Mouse (Mus musculus): ENCODE data around the gene Hs3st4. TPM values are rescaled to one million over a fixed set of nuclear protein-coding genes. Genes with fewer than 3 reads are reported as not detected.

Hs3st4 gene
- polyA plus RNA-seq, 1 experiment from 2014 or later = 0.06 TPM

- Histone ChIP-seq H3K36me3 (no peaks in the 10 kb centered on the region), H3K4me1 (no peaks in the 10 kb centered on the region), H3K27ac (no peak overlapping the region), H3K9ac (no peak overlapping the region), H3K27me3 (no peaks in the 10 kb centered on the region), H3K4me3 (no peak overlapping the region), H3K4me2 (no peak overlapping the region), H3K9me3 (no peaks in the 10 kb centered on the region)
- no peak for ATAC-seq (ENCODE audit: borderline replicate concordance, extremely low read depth, low FRiP score, low TSS enrichment)
- WGBS = 66% methylated on average over 4 of the region's 4 CpGs
Measured at GRCm38 (mm10) chr7:124237896-124238670, 255.4 kb downstream of the Hs3st4 start.

GRCm38 (mm10) chr7:124239903-124240647, 257.4 kb downstream of the Hs3st4 start:
- WGBS = 51% methylated on average over 7 of the region's 7 CpGs
- H3K9ac ChIP-seq = no peak overlapping the region
- H3K9me3 ChIP-seq = no peaks in the 10 kb centered on the region
- H3K4me1 ChIP-seq = no peaks in the 10 kb centered on the region
- H3K27me3 ChIP-seq = no peaks in the 10 kb centered on the region
- no peak overlapping the region for H3K27ac ChIP-seq
- H3K4me2 ChIP-seq = no peak overlapping the region
- ATAC-seq (ENCODE audit: borderline replicate concordance, extremely low read depth, low FRiP score, low TSS enrichment) = no peak
- no peaks in the 10 kb centered on the region for H3K36me3 ChIP-seq
- no peak overlapping the region for H3K4me3 ChIP-seq

- whole genome bisulfite sequencing = 64% methylated on average over 3 of the region's 3 CpGs
- H3K9ac ChIP-seq = no peak overlapping the region
- H3K4me1 ChIP-seq = no peaks in the 10 kb centered on the region
- H3K4me3 ChIP-seq = no peak overlapping the region
- no peak overlapping the region for H3K27ac ChIP-seq
- no peaks in the 10 kb centered on the region for H3K27me3 ChIP-seq
- H3K9me3 ChIP-seq = no peaks in the 10 kb centered on the region
- H3K36me3 ChIP-seq = no peaks in the 10 kb centered on the region
- no peak for ATAC-seq (ENCODE audit: borderline replicate concordance, extremely low read depth, low FRiP score, low TSS enrichment)
- H3K4me2 ChIP-seq = no peak overlapping the region
Measured at GRCm38 (mm10) chr7:124249838-124250237, 267.2 kb downstream of the Hs3st4 start.

GRCm38 (mm10) chr7:124250566-124250965, 267.9 kb downstream of the Hs3st4 start:
- no peaks in the 10 kb centered on the region for H3K4me1 ChIP-seq
- 52% methylated on average over 1 of the region's 1 CpGs for WGBS
- no peaks in the 10 kb centered on the region for H3K9me3 ChIP-seq
- H3K27me3 ChIP-seq = no peaks in the 10 kb centered on the region
- H3K4me3 ChIP-seq = no peak overlapping the region
- H3K27ac ChIP-seq = no peak overlapping the region
- H3K9ac ChIP-seq = no peak overlapping the region
- H3K4me2 ChIP-seq = no peak overlapping the region
- no peak for ATAC-seq (ENCODE audit: borderline replicate concordance, extremely low read depth, low FRiP score, low TSS enrichment)
- no peaks in the 10 kb centered on the region for H3K36me3 ChIP-seq

- H3K4me3 ChIP-seq = no peak overlapping the region
- WGBS = 39% methylated on average over 3 of the region's 3 CpGs
- no peak for ATAC-seq (ENCODE audit: borderline replicate concordance, extremely low read depth, low FRiP score, low TSS enrichment)
- no peak overlapping the region for H3K27ac ChIP-seq
- no peaks in the 10 kb centered on the region for H3K27me3 ChIP-seq
- H3K9ac ChIP-seq = no peak overlapping the region
- no peaks in the 10 kb centered on the region for H3K9me3 ChIP-seq
- H3K4me1 ChIP-seq = no peaks in the 10 kb centered on the region
- H3K4me2 ChIP-seq = no peak overlapping the region
- no peaks in the 10 kb centered on the region for H3K36me3 ChIP-seq
Measured at GRCm38 (mm10) chr7:124258419-124258818, 275.8 kb downstream of the Hs3st4 start.

GRCm38 (mm10) chr7:124270734-124271133, 288.1 kb downstream of the Hs3st4 start:
- H3K4me2 ChIP-seq = no peak overlapping the region
- H3K9me3 ChIP-seq = no peaks in the 10 kb centered on the region
- no peak overlapping the region for H3K4me3 ChIP-seq
- no peak for ATAC-seq (ENCODE audit: borderline replicate concordance, extremely low read depth, low FRiP score, low TSS enrichment)
- no peak overlapping the region for H3K9ac ChIP-seq
- H3K36me3 ChIP-seq = no peaks in the 10 kb centered on the region
- H3K27me3 ChIP-seq = no peaks in the 10 kb centered on the region
- H3K4me1 ChIP-seq = no peaks in the 10 kb centered on the region
- H3K27ac ChIP-seq = no peak overlapping the region

- ATAC-seq (ENCODE audit: borderline replicate concordance, extremely low read depth, low FRiP score, low TSS enrichment) = no peak
- Histone ChIP-seq H3K4me1 (no peaks in the 10 kb centered on the region), H3K27me3 (no peaks in the 10 kb centered on the region), H3K36me3 (no peaks in the 10 kb centered on the region), H3K4me2 (no peak overlapping the region), H3K9me3 (no peaks in the 10 kb centered on the region), H3K9ac (no peak overlapping the region), H3K4me3 (no peak overlapping the region), H3K27ac (no peak overlapping the region)
- 61% methylated on average over 6 of the region's 6 CpGs for whole genome bisulfite sequencing
Measured at GRCm38 (mm10) chr7:124289873-124290272, 307.2 kb downstream of the Hs3st4 start.

GRCm38 (mm10) chr7:124319451-124319850, 336.8 kb downstream of the Hs3st4 start:
- Histone ChIP-seq H3K36me3 (no peaks in the 10 kb centered on the region), H3K9me3 (no peaks in the 10 kb centered on the region), H3K27ac (no peak overlapping the region), H3K4me3 (no peak overlapping the region), H3K9ac (no peak overlapping the region), H3K4me1 (no peaks in the 10 kb centered on the region), H3K27me3 (no peaks in the 10 kb centered on the region), H3K4me2 (no peak overlapping the region)
- 75% methylated on average over 4 of the region's 4 CpGs for WGBS
- ATAC-seq (ENCODE audit: borderline replicate concordance, extremely low read depth, low FRiP score, low TSS enrichment) = no peak

- peak; percentile 70; the same call in 1 of the 2 replicates for ATAC-seq (ENCODE audit: borderline replicate concordance, extremely low read depth, low FRiP score, low TSS enrichment)
- H3K9ac ChIP-seq = no peak overlapping the region
- H3K9me3 ChIP-seq = no peaks in the 10 kb centered on the region
- 41% methylated on average over 1 of the region's 1 CpGs for WGBS
- no peak overlapping the region for H3K27ac ChIP-seq
- H3K27me3 ChIP-seq = no peaks in the 10 kb centered on the region
- H3K4me2 ChIP-seq = no peak overlapping the region
- no peaks in the 10 kb centered on the region for H3K4me1 ChIP-seq
- H3K36me3 ChIP-seq = no peaks in the 10 kb centered on the region
- H3K4me3 ChIP-seq = no peak overlapping the region
Measured at GRCm38 (mm10) chr7:124335635-124336034, 353.0 kb downstream of the Hs3st4 start.

GRCm38 (mm10) chr7:124341510-124341909, 358.8 kb downstream of the Hs3st4 start:
- Histone ChIP-seq H3K27ac (no peak overlapping the region), H3K9me3 (no peaks in the 10 kb centered on the region), H3K9ac (no peak overlapping the region), H3K4me3 (no peak overlapping the region), H3K4me2 (no peak overlapping the region), H3K4me1 (no peaks in the 10 kb centered on the region), H3K27me3 (no peaks in the 10 kb centered on the region), H3K36me3 (no peaks in the 10 kb centered on the region)
- 71% methylated on average over 3 of the region's 3 CpGs for WGBS
- ATAC-seq (ENCODE audit: borderline replicate concordance, extremely low read depth, low FRiP score, low TSS enrichment) = no peak

GRCm38 (mm10) chr7:124347218-124348017, 364.7 kb downstream of the Hs3st4 start:
- H3K27ac ChIP-seq = no peak overlapping the region
- 21% methylated on average over 13 of the region's 13 CpGs for WGBS
- no peak overlapping the region for H3K4me3 ChIP-seq
- no peaks in the 10 kb centered on the region for H3K27me3 ChIP-seq
- no peaks in the 10 kb centered on the region for H3K36me3 ChIP-seq
- ATAC-seq (ENCODE audit: borderline replicate concordance, extremely low read depth, low FRiP score, low TSS enrichment) = no peak
- no peak overlapping the region for H3K4me2 ChIP-seq
- H3K9ac ChIP-seq = no peak overlapping the region
- H3K4me1 ChIP-seq = no peaks in the 10 kb centered on the region; the same call in 1 of the 2 replicates
- no peaks in the 10 kb centered on the region for H3K9me3 ChIP-seq

- Histone ChIP-seq H3K9ac (no peak overlapping the region), H3K9me3 (no peaks in the 10 kb centered on the region), H3K36me3 (no peaks in the 10 kb centered on the region), H3K27ac (no peak overlapping the region), H3K4me2 (no peak overlapping the region), H3K4me1 (0 out of 2 replicates have a peak, but pooled peaks cover 4% of the 10 kb centered on the region), H3K4me3 (no peak overlapping the region), H3K27me3 (no peaks in the 10 kb centered on the region)
- ATAC-seq (ENCODE audit: borderline replicate concordance, extremely low read depth, low FRiP score, low TSS enrichment) = no peak
- WGBS = 89% methylated on average over 4 of the region's 4 CpGs
Measured at GRCm38 (mm10) chr7:124354035-124354434, 371.4 kb downstream of the Hs3st4 start.
